Mouse (Mus musculus): ENCODE results near the gene Hoxc8. TPM values are rescaled to one million over a fixed set of nuclear protein-coding genes. Genes with fewer than 3 reads are reported as not detected.
A peak's percentile ranks its signal among the peaks of the same experiment; 100 is the strongest.

The Hoxc8 gene
- polyA plus RNA-seq, 2 experiments: 0.04 TPM

- no peak overlapping the region for H3K4me2 ChIP-seq (ENCODE audit: low read depth)
- no peak overlapping the region for H3K9ac ChIP-seq (replicated peaks)
- H3K27ac ChIP-seq: no peak overlapping the region
- ATAC-seq (ENCODE audit: insufficient read depth): no peak
- H3K9me3 ChIP-seq (ENCODE audit: control insufficient read depth, low read length): no peaks in the 10 kb centered on the region
- no peak for DNase-seq (ENCODE audit: low read depth in 3 of 3, low spot score in 3 of 3)
- no peak for TF ChIP-seq EP300 (IDR thresholded peaks at IDR 0.05; ENCODE audit: low read depth)
- no CpG with 5 or more reads among the region's 3 CpGs for WGBS (ENCODE audit: insufficient replicate concordance)
- no peak overlapping the region for H3K4me3 ChIP-seq (ENCODE audit: insufficient read depth in 1 of 2, low read depth in 2 of 2, low read length in 2 of 2)
- H3K36me3 ChIP-seq (replicated peaks; ENCODE audit: control insufficient read depth, insufficient read depth, low read depth): no peaks in the 10 kb centered on the region
- peaks cover 84% of the 10 kb centered on the region for H3K27me3 ChIP-seq (ENCODE audit: control insufficient read depth, insufficient read depth, low read length)
- no peaks in the 10 kb centered on the region for H3K4me1 ChIP-seq (replicated peaks; ENCODE audit: control insufficient read depth in 2 of 2, insufficient read depth in 2 of 2, low read length in 1 of 2)
Observed at GRCm38 (mm10) chr15:103032167-103032566, 41.8 kb downstream of the Hoxc8 start.

DNA sequence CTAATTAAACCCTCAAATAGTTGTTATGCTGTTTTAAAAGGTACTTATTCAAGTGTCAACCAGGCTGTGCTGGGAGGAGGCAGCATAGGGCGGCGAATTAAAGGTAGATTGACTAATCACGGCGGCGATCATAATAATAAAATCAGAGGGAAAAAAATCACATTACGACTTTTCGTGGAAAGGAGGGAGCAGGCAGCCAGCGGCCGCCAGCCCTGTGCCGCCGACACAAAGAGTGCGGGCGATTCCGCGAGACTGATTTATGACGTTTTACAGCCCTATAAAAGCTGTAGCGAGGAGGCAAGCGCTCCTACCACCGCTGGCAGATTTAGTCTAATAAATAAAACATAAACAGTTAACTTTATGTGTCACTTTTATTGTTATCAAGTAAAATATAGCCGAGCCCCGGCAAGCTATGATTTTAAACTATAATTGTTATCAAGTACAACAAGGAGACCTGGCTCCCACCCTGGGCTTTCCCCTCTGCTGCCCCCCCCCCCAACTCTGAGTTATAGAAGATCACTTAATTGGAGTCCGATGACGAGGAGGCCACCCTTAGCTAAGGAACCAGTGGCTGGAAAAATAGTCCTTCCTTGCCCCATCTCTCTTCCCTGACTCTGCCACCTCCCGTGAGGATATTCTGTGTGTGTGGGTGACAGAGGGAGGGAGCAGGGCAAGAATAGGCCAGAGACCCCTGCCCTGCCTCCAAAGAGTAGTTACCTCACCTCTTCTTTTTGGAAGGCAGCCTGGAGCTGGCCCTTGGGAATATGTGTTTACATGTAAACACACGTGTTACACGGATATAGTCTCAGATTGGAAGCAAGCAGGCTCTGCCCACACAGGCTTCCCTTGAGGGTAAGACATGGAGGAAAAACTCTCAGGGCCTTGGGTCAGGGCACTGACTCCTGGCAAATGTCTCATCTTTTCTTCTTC lies 42.5 kb downstream of the Hoxc8 start:
- ATAC-seq (ENCODE audit: insufficient read depth): no peak
- Histone ChIP-seq H3K4me3 (ENCODE audit: insufficient read depth in 1 of 2, low read depth in 2 of 2, low read length in 2 of 2) (no peak overlapping the region), H3K36me3 (replicated peaks; ENCODE audit: control insufficient read depth, insufficient read depth, low read depth) (no peaks in the 10 kb centered on the region), H3K27me3 (ENCODE audit: control insufficient read depth, insufficient read depth, low read length) (peaks cover 82% of the 10 kb centered on the region), H3K9ac (replicated peaks) (no peak overlapping the region), H3K4me2 (ENCODE audit: low read depth) (no peak overlapping the region), H3K9me3 (ENCODE audit: control insufficient read depth, low read length) (no peaks in the 10 kb centered on the region), H3K27ac (no peak overlapping the region), H3K4me1 (replicated peaks; ENCODE audit: control insufficient read depth in 2 of 2, insufficient read depth in 2 of 2, low read length in 1 of 2) (no peaks in the 10 kb centered on the region)
- TF ChIP-seq EP300 (IDR thresholded peaks at IDR 0.05; ENCODE audit: low read depth) (no peak), CTCF (IDR thresholded peaks at IDR 0.05; ENCODE audit: low read depth) (no peak)
- 3% methylated on average over 26 of the region's 26 CpGs for WGBS (ENCODE audit: insufficient replicate concordance)
- DNase-seq (ENCODE audit: low read depth in 3 of 3, low spot score in 3 of 3): no peak

GRCm38 (mm10) chr15:103034043-103034806 lies 43.8 kb downstream of the Hoxc8 start:
- no peak for TF ChIP-seq EP300 (IDR thresholded peaks at IDR 0.05; ENCODE audit: low read depth)
- no peak for TF ChIP-seq CTCF (IDR thresholded peaks at IDR 0.05; ENCODE audit: low read depth)
- Histone ChIP-seq H3K27ac (no peak overlapping the region), H3K36me3 (replicated peaks; ENCODE audit: control insufficient read depth, insufficient read depth, low read depth) (no peaks in the 10 kb centered on the region), H3K4me2 (ENCODE audit: low read depth) (no peak overlapping the region; the same call in 1 of the 2 replicates), H3K9me3 (ENCODE audit: control insufficient read depth, low read length) (no peaks in the 10 kb centered on the region), H3K4me3 (ENCODE audit: insufficient read depth in 1 of 2, low read depth in 2 of 2, low read length in 2 of 2) (peak overlapping the region in 1 of 2 experiments; percentile 10; a peak in 1 of 4 replicates), H3K27me3 (ENCODE audit: control insufficient read depth, insufficient read depth, low read length) (peaks cover 80% of the 10 kb centered on the region), H3K4me1 (replicated peaks; ENCODE audit: control insufficient read depth in 2 of 2, insufficient read depth in 2 of 2, low read length in 1 of 2) (no peaks in the 10 kb centered on the region), H3K9ac (replicated peaks) (no peak overlapping the region)
- 1% methylated on average over 24 of the region's 24 CpGs for WGBS (ENCODE audit: insufficient replicate concordance)
- ATAC-seq (ENCODE audit: insufficient read depth) (no peak), DNase-seq (ENCODE audit: low read depth in 3 of 3, low spot score in 3 of 3) (no peak)

DNA sequence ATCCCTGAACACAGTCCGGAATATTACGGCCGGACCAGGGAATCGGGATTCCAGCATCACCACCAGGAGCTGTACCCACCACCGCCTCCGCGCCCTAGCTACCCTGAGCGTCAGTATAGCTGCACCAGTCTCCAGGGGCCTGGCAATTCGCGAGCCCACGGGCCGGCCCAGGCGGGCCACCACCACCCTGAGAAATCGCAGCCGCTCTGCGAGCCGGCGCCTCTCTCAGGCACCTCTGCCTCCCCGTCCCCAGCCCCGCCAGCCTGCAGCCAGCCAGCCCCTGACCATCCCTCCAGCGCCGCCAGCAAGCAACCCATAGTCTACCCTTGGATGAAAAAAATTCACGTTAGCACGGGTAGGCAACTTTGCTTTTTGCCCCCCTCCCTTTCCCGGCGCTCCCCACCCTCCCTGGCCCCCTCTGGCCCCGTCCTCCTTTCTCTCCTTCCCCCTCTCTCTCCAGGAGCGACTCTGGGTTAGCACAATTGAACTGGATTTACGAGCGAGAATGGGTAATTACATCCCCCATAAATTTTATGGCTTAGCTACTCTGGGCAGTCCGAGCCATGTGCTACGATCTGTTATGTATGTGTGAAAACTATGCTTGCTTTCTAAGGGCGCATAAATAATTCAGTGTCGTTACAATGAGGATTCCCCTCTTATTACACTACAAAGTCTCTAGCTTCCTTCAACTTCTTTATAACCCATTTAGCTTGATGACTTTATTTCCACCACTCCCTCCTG lies 44.6 kb downstream of the Hoxc8 start:
- Histone ChIP-seq H3K4me1 (replicated peaks; ENCODE audit: control insufficient read depth in 2 of 2, insufficient read depth in 2 of 2, low read length in 1 of 2) (no peaks in the 10 kb centered on the region), H3K9ac (replicated peaks) (no peak overlapping the region), H3K27me3 (ENCODE audit: control insufficient read depth, insufficient read depth, low read length) (peaks cover 77% of the 10 kb centered on the region), H3K4me3 (ENCODE audit: insufficient read depth in 1 of 2, low read depth in 2 of 2, low read length in 2 of 2) (peak overlapping the region in 1 of 2 experiments; percentile 24; a peak in 1 of 4 replicates), H3K4me2 (ENCODE audit: low read depth) (no peak overlapping the region), H3K27ac (no peak overlapping the region), H3K9me3 (ENCODE audit: control insufficient read depth, low read length) (no peaks in the 10 kb centered on the region), H3K36me3 (replicated peaks; ENCODE audit: control insufficient read depth, insufficient read depth, low read depth) (no peaks in the 10 kb centered on the region)
- 1% methylated on average over 34 of the region's 34 CpGs for WGBS (ENCODE audit: insufficient replicate concordance)
- no peak for DNase-seq (ENCODE audit: low read depth in 3 of 3, low spot score in 3 of 3)
- ATAC-seq (ENCODE audit: insufficient read depth): no peak
- TF ChIP-seq CTCF (IDR thresholded peaks at IDR 0.05; ENCODE audit: low read depth) (no peak), EP300 (IDR thresholded peaks at IDR 0.05; ENCODE audit: low read depth) (no peak)
